Mouse (Mus musculus) gastrocnemius, postnatal 4 days (tissue): ENCODE measurements at regions not wholly inside any gene's neighbourhood (a gene's known extent, or its start where the extent isn't known, plus 50 kb on each side); places are given as distances from the start of the nearest gene placed in this dataset.

Source experiments
- DNase-seq, 2 experiments: peaks; one replicate each; pipeline ENCODE4 v3.0.0; 2021 to 2022; ENCODE audit warnings: low spot score in 2 of 2, mixed read lengths in 2 of 2

DNA sequence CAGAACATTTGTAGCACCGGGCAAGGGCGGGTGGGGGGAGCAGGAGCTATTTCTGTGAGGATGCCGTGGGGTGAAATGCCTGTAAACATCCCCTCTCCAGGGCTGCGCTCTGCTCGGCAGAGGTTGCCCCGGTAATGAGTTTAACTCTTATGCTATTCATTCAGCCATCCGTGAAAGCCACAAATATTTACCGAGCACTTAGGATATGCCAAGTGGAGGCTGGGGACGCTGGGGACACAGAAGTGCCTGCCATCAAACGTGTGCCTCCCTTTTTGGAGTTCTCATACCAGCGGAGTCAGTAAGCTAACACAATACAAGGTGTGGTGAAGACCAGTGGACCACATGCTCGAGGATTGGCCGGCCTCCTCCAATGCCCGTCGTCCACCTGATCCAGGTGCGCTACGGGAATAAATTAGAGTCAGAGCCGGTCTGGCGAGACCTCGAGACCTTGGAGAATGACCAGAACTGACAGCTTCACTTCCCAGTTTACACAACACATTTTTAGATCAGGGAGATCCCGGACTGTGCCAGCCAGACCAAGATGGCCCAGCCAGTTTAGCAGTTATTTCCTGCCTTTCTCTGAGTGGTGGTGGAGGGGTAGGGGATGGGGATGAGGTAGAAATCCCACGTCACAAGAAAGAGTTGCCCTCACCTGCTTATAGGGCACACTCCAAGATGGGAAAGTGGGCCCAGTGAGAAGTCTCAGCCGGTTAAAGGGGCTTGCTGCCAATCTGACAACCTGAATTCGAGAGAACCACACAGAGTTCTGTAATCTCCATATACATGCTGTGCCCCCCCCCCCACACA lies 134.4 kb downstream of the 2410131K14Rik start:
- DNase-seq: no peak

DNA sequence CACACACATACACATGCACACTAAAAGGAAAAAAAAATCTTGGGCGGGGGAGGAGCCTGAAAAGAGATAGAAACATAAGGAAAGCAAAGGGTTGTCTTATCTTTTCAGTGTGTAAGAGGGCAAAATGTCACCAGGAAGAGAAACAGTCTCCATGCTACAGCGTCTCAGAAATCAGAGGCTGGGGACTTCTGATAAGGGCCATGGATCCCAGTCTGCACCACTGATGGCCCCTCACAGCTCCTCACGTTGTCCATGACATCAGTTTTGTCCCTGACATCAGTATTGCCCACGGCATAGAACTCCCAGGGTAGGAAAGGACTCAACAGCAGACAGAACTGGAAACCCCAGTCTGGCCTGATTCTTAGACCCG lies 135.0 kb downstream of the 2410131K14Rik start:
- DNase-seq: no peak

DNA sequence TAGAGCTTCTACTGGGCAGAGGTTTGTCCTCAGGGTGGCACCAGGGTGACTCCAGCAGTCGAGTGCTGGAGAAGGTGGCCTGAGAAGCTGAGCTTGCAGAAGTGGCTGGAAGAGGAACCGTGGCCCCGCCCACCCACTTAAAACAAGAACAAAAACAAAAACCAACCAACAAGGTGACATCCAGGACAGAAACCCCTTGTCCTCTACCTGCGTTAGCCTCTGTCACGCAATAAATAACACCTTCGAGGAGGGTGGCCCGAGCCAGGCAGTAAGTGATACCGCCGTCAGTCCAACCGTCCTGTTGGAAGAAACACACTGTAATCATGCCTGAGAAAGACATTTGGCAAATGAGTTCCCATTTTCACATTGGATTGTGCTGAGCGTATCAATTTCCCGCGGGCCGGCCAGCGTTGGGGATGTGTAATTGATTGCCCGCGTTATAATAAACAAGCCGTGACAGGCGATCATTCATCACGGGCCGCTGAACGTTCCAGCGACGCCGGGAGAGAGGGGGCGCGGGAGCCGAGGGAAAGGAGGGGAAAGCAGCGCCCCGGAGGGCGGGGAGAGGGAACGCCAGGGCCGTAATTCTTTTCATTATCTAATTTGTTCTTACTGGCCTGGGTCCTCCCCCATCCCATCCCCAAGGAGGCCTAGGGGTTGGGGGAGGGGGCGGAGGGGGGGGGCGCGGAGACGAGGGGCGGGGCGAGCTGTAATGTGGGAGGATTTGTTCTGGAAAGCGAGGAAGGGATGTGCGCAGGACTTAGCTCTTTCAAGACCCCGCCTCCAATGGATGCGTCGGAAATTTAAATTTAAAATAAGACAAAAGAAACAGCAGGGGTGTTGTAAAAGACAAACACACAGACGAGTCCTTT lies 135.6 kb downstream of the 2410131K14Rik start:
- DNase-seq: peak; percentile 42 to 51

DNA sequence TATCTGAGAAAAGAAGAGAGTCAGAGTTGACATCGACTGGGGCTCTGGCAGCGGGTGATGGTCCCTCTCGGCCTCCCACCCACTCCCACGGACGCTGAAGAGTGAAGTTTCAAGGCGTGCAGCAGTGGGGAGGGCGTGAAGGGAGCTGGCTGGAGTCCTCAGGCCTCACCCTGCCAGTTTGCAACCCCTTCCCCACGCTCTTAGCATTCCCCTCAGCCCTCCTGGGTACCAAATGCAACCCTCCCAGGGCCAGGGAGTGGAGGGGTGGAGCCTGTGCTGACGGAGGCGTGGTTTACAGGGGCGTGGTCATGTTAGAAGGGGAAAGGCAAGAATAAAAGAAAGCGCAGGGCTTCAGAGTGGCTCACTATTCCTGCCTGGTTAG lies 136.3 kb downstream of the 2410131K14Rik start:
- peak in 1 of 2 experiments; percentile 71 for DNase-seq

DNA sequence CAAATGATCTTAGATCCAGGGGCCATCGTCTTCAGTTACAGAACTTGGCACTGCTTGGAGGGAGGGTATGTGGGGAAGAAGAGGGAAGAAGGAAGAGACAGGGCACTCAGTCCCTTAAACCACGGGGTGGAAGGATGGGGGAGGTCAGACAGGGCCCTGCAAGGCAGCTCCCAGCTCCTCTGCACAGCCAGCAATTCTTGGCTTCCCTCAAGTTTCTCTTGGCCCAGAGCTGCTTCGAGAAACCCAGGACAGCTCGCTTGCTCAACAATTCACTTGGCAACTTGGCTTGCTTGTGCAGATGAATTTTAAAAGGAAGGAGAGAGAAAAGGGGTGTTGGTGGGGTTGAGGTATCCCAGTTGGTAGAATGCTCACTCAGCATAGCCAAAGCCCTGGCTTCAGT lies 141.1 kb downstream of the 2410131K14Rik start:
- DNase-seq: peak in 1 of 2 experiments; percentile 50

DNA sequence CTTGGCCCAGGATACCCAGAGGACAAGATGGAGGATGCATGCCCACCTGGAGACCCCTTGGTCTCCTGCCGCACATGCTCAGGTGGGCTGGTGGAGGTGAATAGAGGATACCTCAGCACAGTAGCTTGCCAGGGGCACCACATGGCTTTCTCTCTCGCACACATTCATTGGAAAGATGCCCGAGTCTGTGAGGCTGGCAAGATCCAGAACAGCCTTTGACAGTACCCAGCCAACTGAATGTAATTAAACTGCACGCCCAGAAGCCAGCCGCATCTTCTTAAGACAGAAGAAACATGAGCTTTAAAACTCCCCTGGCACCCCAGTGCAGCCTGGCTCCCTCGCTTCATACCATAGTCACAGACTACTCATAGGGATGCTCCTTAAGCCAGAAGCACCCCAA lies 143.4 kb downstream of the 2410131K14Rik start:
- DNase-seq: no peak

DNA sequence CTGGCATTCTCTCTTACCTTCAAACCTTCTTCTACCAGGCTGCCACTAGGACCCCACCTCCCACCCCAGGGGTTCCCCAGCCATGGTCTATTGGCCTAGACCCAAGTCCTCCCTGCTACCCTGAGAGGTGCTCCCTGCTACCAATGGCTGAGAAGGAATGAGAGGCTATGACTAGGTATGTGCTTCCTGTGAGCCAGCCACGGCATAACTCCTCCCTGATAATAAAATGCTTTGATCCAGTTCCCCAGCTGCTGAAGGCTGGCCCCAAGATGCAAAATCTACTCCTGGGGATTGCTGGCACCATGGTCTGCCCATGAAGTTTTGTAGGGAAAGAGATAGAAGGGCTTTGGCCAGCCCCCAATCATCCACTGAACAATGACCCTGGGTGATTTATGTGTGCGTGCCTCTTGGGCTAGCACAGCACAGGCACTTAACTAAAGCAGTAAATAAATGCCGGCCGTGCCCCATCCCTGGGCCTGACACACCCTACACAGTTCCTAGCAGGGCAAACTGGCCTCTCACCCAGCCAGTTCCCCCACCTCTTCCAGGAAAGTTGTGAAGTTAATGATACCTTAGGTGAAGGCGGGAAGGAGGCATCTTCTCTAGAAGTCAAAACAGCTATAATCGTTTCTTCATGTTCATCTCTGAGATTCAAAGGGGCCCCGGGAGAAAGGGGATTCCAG lies 145.8 kb downstream of the 2410131K14Rik start:
- no peak for DNase-seq

DNA sequence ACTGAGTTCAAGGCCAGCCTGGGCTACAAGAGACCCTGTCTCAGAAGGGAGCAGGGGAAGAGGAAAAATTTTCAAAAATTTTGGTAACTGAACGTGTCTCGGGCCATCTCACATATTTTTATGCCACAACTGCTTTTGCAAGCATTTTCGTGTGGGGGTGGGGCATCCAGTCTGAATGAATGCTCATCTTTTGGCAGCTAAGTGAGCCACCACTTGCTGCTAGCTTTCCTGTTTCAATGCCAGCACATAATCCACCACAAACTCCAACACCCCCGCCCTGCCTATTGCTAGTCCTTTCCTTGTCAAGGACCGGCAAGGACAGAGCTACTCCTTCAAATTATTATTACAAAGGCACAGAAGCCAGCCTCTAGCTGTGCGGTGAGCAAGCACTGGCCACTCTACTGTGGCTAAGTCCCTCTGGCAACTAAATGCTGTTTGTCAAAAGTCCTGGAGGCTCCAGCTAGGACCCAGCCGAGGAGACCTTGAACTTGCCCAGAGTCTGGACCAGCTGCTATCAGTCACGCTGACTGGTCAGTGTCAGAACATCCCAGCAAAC lies 148.0 kb downstream of the 2410131K14Rik start:
- peak in 1 of 2 experiments; percentile 37 for DNase-seq

DNA sequence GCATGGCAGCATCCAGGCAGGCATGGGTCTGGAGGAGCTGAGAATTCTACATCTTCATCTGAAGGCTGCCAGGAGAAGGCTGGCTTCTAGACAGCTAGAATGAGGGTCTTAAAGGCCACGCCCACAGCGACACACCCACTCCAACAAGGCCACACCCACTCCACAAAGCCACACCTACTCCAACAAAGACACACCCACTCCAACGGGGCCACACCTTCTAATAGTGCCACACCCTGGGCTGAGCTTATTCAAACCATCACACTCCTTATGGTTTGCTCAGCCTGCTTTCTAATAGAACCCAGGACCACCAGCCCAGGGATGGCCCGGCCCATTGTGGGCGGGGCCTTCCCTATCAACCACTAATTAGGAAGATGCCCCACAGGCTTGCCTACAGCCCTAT lies 149.0 kb downstream of the 2410131K14Rik start:
- no peak for DNase-seq

DNA sequence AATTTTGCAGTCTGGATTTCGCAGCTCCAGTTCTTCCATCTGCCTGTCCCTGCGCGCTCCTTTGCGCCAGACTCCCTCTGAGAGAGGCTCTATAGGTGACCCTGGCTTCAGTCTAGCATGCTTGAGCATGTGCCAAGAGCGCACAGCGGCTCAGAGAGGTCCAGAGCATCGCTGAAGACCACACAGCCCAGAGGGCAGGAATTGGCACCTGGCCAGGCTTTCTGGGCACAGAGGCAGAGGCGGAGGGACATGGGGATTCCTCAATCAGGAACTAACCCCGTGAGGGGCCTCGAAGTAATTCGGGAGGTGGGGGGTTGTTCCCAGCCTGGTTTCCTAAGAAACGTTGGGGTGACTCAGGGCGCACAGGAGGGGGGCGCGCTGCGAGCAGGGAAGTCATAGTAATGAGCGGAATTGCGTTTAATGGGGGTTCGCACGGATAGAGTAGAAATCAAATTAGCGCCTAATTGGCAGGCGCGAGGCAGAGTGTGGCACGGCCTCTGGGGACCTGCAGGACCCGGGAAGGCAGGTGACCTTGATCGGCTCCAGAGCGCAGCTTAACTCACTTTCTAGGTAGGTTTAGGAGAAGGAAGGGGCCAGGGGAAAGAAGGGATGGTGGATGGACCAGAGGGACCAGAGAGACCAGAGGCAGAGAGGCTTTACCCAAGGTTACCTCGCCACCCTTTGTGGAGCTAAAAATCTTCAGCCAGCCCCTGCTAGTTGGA lies 151.1 kb downstream of the 2410131K14Rik start:
- DNase-seq: peak in 1 of 2 experiments; percentile 33

DNA sequence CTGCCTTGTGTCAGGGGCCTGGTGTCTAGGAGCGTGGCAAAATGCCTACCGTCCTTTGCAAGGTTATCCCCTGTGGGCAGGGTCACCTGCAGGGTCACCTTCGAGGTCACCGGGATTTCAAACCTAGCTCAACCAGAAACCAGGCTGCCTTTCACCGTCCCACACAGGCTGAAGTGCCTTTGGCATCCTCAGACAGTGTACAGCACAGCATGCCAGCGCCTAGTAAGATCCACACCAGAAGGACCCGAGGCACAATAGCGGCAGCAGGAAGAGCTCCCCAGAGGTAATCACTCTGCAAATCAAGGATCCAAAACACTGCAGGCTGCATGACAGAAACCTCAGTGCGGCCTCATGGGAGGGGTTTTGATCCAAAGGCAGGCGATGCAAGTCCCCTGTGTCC lies 155.9 kb downstream of the 2410131K14Rik start:
- no peak for DNase-seq

DNA sequence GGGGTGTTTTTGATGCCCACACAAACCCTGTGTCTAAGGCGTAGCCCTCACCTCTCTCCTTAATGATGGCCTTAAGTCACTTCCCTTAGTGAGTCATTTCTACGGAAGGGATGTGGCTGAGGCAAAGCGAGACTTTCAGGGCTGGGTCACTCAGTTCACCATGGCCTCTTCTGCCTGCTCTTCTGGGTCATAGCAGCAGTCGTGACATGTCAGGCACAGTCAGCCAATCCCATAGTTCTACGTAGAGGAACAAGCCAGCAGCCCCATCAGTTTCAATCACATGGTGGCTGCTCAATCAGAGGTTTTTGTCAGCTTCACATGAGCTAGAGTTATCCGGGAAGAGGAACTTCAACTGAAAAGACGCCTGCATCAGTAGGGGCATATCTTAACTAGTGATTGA lies 156.1 kb upstream of the Med13l start:
- no peak for DNase-seq

DNA sequence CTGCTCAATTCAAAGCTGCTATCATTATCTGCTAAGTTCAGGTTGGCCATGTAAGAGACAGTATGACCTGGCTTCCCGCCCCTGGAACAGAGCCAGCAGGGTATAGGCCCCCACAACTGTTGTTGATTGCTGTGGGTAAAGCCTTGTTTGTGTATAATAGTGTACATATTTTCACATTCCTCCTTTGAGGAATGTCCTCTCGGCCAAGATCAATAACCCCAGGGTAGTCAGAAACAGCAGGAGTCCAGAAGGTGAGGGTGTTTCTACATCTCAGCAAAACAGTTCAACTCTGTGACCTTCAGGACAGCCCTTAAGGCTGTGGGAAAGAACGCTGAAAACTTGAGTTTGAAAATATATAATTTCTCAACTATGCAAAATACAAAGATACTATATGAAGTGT lies 155.1 kb upstream of the Med13l start:
- DNase-seq: no peak

DNA sequence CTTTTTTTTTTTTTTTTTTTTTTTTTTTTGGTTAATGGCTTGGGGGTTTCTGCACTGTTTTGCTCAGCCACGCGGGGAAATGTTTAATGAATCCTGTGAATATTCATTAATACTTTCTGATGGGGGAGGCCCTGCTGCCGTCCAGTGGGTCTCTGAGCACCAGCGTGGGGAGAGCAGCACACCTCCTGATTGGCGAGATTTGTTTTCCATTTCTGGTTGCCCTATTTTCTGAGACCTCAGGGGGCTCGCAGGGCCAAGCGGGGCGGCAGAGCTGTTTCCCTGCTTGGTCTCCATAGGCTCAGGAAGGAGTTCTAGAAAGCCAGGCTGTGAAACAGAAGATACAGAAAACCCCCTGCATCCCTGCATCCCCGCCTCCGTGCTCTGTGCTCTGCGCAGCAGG lies 153.0 kb upstream of the Med13l start:
- no peak for DNase-seq

DNA sequence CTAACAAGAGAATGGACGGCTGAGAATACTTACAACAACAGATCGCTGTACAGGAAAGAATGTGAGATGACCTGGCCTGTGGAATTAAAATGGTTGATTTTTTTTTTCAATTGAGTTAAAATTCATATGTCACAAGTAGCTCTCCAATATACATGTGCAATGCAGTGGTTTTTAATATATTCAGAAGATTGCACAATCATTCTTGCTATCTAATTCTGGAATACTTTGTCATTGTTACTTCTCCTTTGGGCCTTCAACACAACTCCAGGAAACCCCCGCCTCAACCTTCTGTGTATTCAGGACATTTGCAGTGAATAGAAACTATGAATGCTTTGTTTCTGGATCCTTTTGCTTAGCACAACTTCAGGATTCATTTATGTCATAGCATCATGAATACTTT lies 152.5 kb upstream of the Med13l start:
- DNase-seq: no peak

DNA sequence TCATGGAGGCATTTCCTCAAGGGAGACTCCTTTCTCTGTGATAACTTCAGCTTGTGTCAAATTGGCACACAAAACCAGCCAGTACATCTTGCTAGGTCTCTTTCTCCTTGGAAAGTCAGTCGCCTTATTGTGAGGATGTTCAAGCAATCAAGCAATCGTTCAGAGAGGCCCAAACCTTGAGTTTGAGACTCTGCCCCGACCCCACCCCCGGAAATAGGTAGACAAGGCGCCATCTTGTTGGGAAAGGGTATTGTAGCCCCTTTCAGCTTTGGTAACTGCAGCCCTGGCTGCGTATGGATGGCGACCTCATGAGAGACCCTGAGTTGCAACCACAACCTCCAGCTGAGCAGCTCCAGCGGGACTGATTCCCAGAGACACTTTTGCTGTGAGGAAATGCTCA lies 151.7 kb upstream of the Med13l start:
- no peak for DNase-seq

DNA sequence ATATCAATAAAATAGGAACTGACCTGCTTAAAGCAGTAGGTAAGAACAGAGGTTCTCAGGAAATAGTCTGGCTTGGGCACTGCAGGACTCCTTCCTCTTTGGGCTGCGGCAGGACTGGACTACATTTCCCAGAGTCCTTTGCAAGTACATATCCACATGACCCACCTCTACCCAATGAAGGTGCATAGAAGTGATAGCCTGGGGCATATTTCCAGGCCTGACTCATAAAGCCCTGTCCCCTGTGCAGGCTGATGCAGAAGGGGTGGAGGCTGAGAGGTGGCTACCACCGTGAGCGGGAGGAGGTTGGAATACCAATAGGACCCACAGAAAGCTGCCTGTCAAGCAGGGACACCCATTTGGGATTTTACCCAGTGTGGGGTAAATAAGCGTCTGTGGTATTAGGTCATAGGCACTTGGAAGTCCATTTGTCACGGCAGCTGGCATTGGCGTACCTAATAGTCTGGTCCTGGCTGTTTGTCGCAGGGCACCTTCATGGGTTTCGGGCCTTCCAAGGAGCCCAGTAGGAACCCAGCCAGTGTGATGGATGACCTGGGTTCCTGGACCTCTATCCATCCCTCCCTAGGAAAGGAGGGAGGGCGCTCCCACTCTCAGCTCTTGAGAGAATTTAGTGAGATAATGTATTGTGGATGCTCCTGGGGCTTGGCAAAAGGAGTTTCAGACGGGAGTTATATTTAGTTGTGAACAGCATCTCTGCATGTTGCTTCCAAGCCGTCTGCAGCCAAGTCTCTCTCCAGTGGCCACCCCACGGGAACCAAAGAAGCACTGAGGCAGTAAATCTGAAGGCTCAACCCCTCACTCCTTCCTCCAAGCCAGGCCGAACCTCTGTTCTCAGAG lies 146.8 kb upstream of the Med13l start:
- peak in 1 of 2 experiments; percentile 67 for DNase-seq

DNA sequence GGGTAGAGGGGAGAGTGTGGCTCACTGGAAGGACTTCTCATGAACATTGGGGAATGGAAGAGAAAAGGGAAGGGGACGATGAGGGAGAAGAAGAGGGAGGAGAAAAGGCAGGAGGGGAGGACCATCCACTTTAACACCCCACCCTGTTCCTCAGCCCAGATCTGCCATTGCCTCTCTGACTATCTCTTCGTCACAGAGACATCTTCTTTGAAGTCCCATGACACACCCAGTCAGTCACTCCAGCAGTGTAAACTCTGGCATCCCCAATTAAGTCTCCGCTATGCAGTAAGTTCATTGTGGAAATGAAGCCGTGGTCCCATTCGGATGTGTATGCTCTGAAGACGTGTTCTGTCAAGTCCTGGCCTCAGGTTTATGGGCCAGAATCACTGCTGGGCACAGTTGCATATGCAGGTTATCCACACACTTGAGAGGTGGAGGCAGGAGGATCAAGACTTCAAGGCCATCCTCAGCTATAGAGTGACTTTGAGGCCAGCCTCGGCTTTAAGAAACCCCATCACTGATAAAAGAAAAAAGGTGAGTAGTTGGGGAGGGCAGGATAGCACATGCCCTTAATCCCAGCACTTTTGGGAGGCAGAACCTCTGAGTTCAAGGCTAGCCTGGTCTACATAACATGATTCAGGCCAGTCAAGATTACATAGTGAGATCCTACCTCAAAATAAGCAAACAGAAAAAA lies 141.0 kb upstream of the Med13l start:
- DNase-seq: no peak
